Mouse (Mus musculus) limb, embryonic 12.5 days (tissue): ENCODE measurements at regions not wholly inside any gene's neighbourhood (a gene's known extent, or its start where the extent isn't known, plus 50 kb on each side); places are given as distances from the start of the nearest gene placed in this dataset.

Experiments
- ATAC-seq: fragments of 200-750 bp; cut with Nextera tagmentation; 2 replicates; pipeline ENCODE4 v1.8.0; 2017; ENCODE audit warnings: low read depth, moderate TSS enrichment; ENCODE audit not compliant: insufficient number of reproducible peaks, insufficient read depth, low FRiP score, low TSS enrichment
- H3K27ac ChIP-seq: fragments of 300-500 bp; sonication (generic); 2 replicates; pipeline ENCODE4 v1.5.1; 2016; ENCODE audit warnings: mild to moderate bottlenecking, moderate library complexity
- H3K27me3 ChIP-seq: fragments of 300-500 bp; sonication (generic); 2 replicates; pipeline ENCODE4 v1.6.1; 2016; ENCODE audit warnings: mild to moderate bottlenecking, moderate library complexity
- H3K36me3 ChIP-seq: fragments of 300-500 bp; sonication (generic); 2 replicates; pipeline ENCODE4 v1.6.1; 2016; ENCODE audit warnings: mild to moderate bottlenecking, moderate library complexity
- H3K4me1 ChIP-seq: fragments of 300-500 bp; sonication (generic); replicated peaks from 2 replicates; pipeline ENCODE4 v1.6.1; 2016
- H3K4me2 ChIP-seq: fragments of 300-500 bp; sonication (generic); 2 replicates; pipeline ENCODE4 v1.6.1; 2016; ENCODE audit warnings: mild to moderate bottlenecking, moderate library complexity
- H3K4me3 ChIP-seq: fragments of 300-500 bp; sonication (generic); replicated peaks from 2 replicates; pipeline ENCODE4 v1.5.1; 2016; ENCODE audit warnings: mild to moderate bottlenecking
- H3K9ac ChIP-seq: fragments of 300-500 bp; sonication (generic); replicated peaks from 2 replicates; pipeline ENCODE4 v1.6.1; 2016; ENCODE audit warnings: mild to moderate bottlenecking, moderate library complexity
- H3K9me3 ChIP-seq: fragments of 300-500 bp; sonication (generic); 2 replicates; pipeline ENCODE4 v1.6.1; 2016; ENCODE audit warnings: mild to moderate bottlenecking, moderate library complexity
- WGBS: fragments of 180-500 bp; shearing (Covaris S2); methylation state at CpG from one replicate; pipeline ENCODE4 v1.1.7; 2016; 5-methylcytosine and 5-hydroxymethylcytosine counted together

GRCm38 (mm10) chr6:94391134-94391533 lies 107.4 kb upstream of the Magi1 start:
- H3K36me3 ChIP-seq = no peaks in the 10 kb centered on the region
- no peak overlapping the region for H3K4me2 ChIP-seq
- no peak overlapping the region for H3K9ac ChIP-seq
- H3K4me1 ChIP-seq = 0 out of 2 replicates have a peak, but pooled peaks cover 3% of the 10 kb centered on the region
- no peaks in the 10 kb centered on the region for H3K9me3 ChIP-seq
- H3K27ac ChIP-seq = no peak overlapping the region
- WGBS = 60% methylated on average over 5 of the region's 5 CpGs
- ATAC-seq = no peak
- H3K27me3 ChIP-seq = no peaks in the 10 kb centered on the region
- H3K4me3 ChIP-seq = no peak overlapping the region

GRCm38 (mm10) chr6:94390403-94390802 lies 106.7 kb upstream of the Magi1 start:
- Histone ChIP-seq H3K27me3 (no peaks in the 10 kb centered on the region), H3K9me3 (no peaks in the 10 kb centered on the region), H3K27ac (no peak overlapping the region), H3K4me1 (0 out of 2 replicates have a peak, but pooled peaks cover 3% of the 10 kb centered on the region), H3K4me3 (no peak overlapping the region), H3K4me2 (no peak overlapping the region), H3K36me3 (no peaks in the 10 kb centered on the region), H3K9ac (no peak overlapping the region)
- 85% methylated on average over 2 of the region's 2 CpGs for WGBS
- no peak for ATAC-seq

- no peak overlapping the region for H3K4me2 ChIP-seq
- no peak overlapping the region for H3K9ac ChIP-seq
- no peaks in the 10 kb centered on the region for H3K27me3 ChIP-seq
- 0 out of 2 replicates have a peak overlapping the region, but pooled peaks have one; percentile 23 for H3K27ac ChIP-seq
- no peak for ATAC-seq
- no peak overlapping the region for H3K4me3 ChIP-seq
- H3K36me3 ChIP-seq = no peaks in the 10 kb centered on the region
- 58% methylated on average over 9 of the region's 9 CpGs for WGBS
- 0 out of 2 replicates have a peak, but pooled peaks cover 3% of the 10 kb centered on the region for H3K4me1 ChIP-seq
- H3K9me3 ChIP-seq = no peaks in the 10 kb centered on the region
Measured at GRCm38 (mm10) chr6:94389716-94390115, 106.0 kb upstream of the Magi1 start.

GRCm38 (mm10) chr6:94387648-94388047 lies 103.9 kb upstream of the Magi1 start:
- Histone ChIP-seq H3K4me3 (no peak overlapping the region), H3K9ac (no peak overlapping the region), H3K9me3 (0 out of 2 replicates have a peak, but pooled peaks cover 11% of the 10 kb centered on the region), H3K36me3 (no peaks in the 10 kb centered on the region), H3K4me1 (0 out of 2 replicates have a peak, but pooled peaks cover 3% of the 10 kb centered on the region), H3K4me2 (no peak overlapping the region), H3K27ac (no peak overlapping the region), H3K27me3 (no peaks in the 10 kb centered on the region)
- 75% methylated on average over 2 of the region's 2 CpGs for WGBS
- no peak for ATAC-seq

- Histone ChIP-seq H3K9ac (no peak overlapping the region), H3K27me3 (no peaks in the 10 kb centered on the region), H3K9me3 (0 out of 2 replicates have a peak, but pooled peaks cover 11% of the 10 kb centered on the region), H3K36me3 (no peaks in the 10 kb centered on the region), H3K4me3 (no peak overlapping the region), H3K27ac (no peak overlapping the region), H3K4me1 (0 out of 2 replicates have a peak, but pooled peaks cover 3% of the 10 kb centered on the region), H3K4me2 (no peak overlapping the region)
- 53% methylated on average over 2 of the region's 2 CpGs for WGBS
- ATAC-seq = no peak
Measured at GRCm38 (mm10) chr6:94385531-94385930, 101.8 kb upstream of the Magi1 start.

GRCm38 (mm10) chr6:94369991-94370390 lies 86.3 kb upstream of the Magi1 start:
- no peak for ATAC-seq
- no peak overlapping the region for H3K4me3 ChIP-seq
- 91% methylated on average over 2 of the region's 2 CpGs for WGBS
- no peaks in the 10 kb centered on the region for H3K36me3 ChIP-seq
- H3K4me2 ChIP-seq = no peak overlapping the region
- no peak overlapping the region for H3K9ac ChIP-seq
- no peaks in the 10 kb centered on the region for H3K27me3 ChIP-seq
- no peaks in the 10 kb centered on the region for H3K4me1 ChIP-seq
- no peak overlapping the region for H3K27ac ChIP-seq
- H3K9me3 ChIP-seq = 0 out of 2 replicates have a peak, but pooled peaks cover 6% of the 10 kb centered on the region

GRCm38 (mm10) chr6:94363951-94364350 lies 80.2 kb upstream of the Magi1 start:
- no peak overlapping the region for H3K9ac ChIP-seq
- no peaks in the 10 kb centered on the region for H3K9me3 ChIP-seq
- H3K36me3 ChIP-seq = no peaks in the 10 kb centered on the region
- peaks cover 1% of the 10 kb centered on the region; the same call in 1 of the 2 replicates for H3K4me1 ChIP-seq
- H3K4me3 ChIP-seq = no peak overlapping the region
- no peak overlapping the region for H3K27ac ChIP-seq
- no peaks in the 10 kb centered on the region for H3K27me3 ChIP-seq
- 76% methylated on average over 6 of the region's 6 CpGs for WGBS
- no peak for ATAC-seq
- no peak overlapping the region for H3K4me2 ChIP-seq

- no peaks in the 10 kb centered on the region for H3K27me3 ChIP-seq
- no peak for ATAC-seq
- no peaks in the 10 kb centered on the region for H3K36me3 ChIP-seq
- no peak overlapping the region for H3K9ac ChIP-seq
- no peak overlapping the region for H3K27ac ChIP-seq
- H3K4me1 ChIP-seq = peaks cover 14% of the 10 kb centered on the region; the same call in 1 of the 2 replicates
- H3K4me3 ChIP-seq = no peak overlapping the region
- no peaks in the 10 kb centered on the region for H3K9me3 ChIP-seq
- H3K4me2 ChIP-seq = no peak overlapping the region
Measured at GRCm38 (mm10) chr6:94362626-94363025, 78.9 kb upstream of the Magi1 start.

- Histone ChIP-seq H3K27ac (no peak overlapping the region), H3K4me1 (peaks cover 38% of the 10 kb centered on the region), H3K36me3 (no peaks in the 10 kb centered on the region), H3K27me3 (no peaks in the 10 kb centered on the region), H3K4me3 (no peak overlapping the region), H3K9ac (no peak overlapping the region), H3K4me2 (no peak overlapping the region), H3K9me3 (no peaks in the 10 kb centered on the region)
- 66% methylated on average over 4 of the region's 4 CpGs for WGBS
- no peak for ATAC-seq
Measured at GRCm38 (mm10) chr6:94357568-94357967, 73.9 kb upstream of the Magi1 start.

- WGBS = 24% methylated on average over 8 of the region's 8 CpGs
- Histone ChIP-seq H3K9ac (no peak overlapping the region), H3K36me3 (no peaks in the 10 kb centered on the region), H3K9me3 (no peaks in the 10 kb centered on the region), H3K4me1 (peaks cover 38% of the 10 kb centered on the region), H3K27ac (peak overlapping the region; percentile 41; the same call in 1 of the 2 replicates), H3K4me3 (no peak overlapping the region), H3K4me2 (peak overlapping the region; percentile 35), H3K27me3 (no peaks in the 10 kb centered on the region)
- no peak for ATAC-seq
Measured at GRCm38 (mm10) chr6:94354451-94355095, 70.9 kb upstream of the Magi1 start.

- no peak overlapping the region for H3K27ac ChIP-seq
- H3K4me1 ChIP-seq = no peaks in the 10 kb centered on the region; the same call in 1 of the 2 replicates
- 81% methylated on average over 2 of the region's 2 CpGs for WGBS
- H3K9me3 ChIP-seq = peaks cover 8% of the 10 kb centered on the region; the same call in 1 of the 2 replicates
- H3K36me3 ChIP-seq = no peaks in the 10 kb centered on the region
- no peak overlapping the region for H3K4me2 ChIP-seq
- no peak overlapping the region for H3K4me3 ChIP-seq
- ATAC-seq = no peak
- H3K27me3 ChIP-seq = no peaks in the 10 kb centered on the region
- no peak overlapping the region for H3K9ac ChIP-seq
Measured at GRCm38 (mm10) chr6:94344296-94344695, 60.6 kb upstream of the Magi1 start.

- Histone ChIP-seq H3K4me1 (peaks cover 11% of the 10 kb centered on the region), H3K9me3 (no peaks in the 10 kb centered on the region), H3K4me3 (no peak overlapping the region), H3K9ac (no peak overlapping the region), H3K36me3 (no peaks in the 10 kb centered on the region), H3K27ac (no peak overlapping the region), H3K4me2 (no peak overlapping the region), H3K27me3 (no peaks in the 10 kb centered on the region)
- ATAC-seq = no peak
- 47% methylated on average over 2 of the region's 2 CpGs for WGBS
Measured at GRCm38 (mm10) chr6:94340546-94340945, 56.8 kb upstream of the Magi1 start.
